Mouse (Mus musculus) E14TG2a.4 (cell line): ENCODE results near the gene Ppp2r5a.
A peak's percentile ranks its signal among the peaks of the same experiment; 100 is the strongest.

Experiments used
- CTCF ChIP-seq: conservative IDR thresholded peaks from 2 replicates; pipeline ENCODE4 v1.5.1; 2014; ENCODE audit warnings: low read length
- NANOG ChIP-seq: IDR thresholded peaks from 2 replicates; pipeline ENCODE4 v1.6.1; 2014; ENCODE audit warnings: borderline replicate concordance, low read length, mixed read lengths
- POU5F1 ChIP-seq: IDR thresholded peaks from 2 replicates; pipeline ENCODE4 v1.6.1; 2014; ENCODE audit warnings: low read length, borderline replicate concordance

- TF ChIP-seq CTCF (peak; percentile 34), NANOG (no peak), POU5F1 (no peak)
These were observed 96.8 kb downstream of the Ppp2r5a start for GRCm38 (mm10) chr1:191306316-191306715.
